Mouse (Mus musculus) thymus, postnatal 4 days (tissue): ENCODE data around the gene Fcnb.

Experiments
- DNase-seq: peaks from one replicate; pipeline ENCODE4 v3.0.0; 2021

Fcnb gene

GRCm38 (mm10) chr2:28084768-28085167 is at the start of gene Fcnb:
Gene Fcnb, minus strand, starts transcription at chr2:28084885.
- DNase-seq, result no peak

- DNase-seq, result no peak
Observed at GRCm38 (mm10) chr2:28133833-28134232, 49.1 kb upstream of the Fcnb start.

- DNase-seq, result no peak
Observed at GRCm38 (mm10) chr2:28132117-28132516, 47.4 kb upstream of the Fcnb start.

- no peak for DNase-seq
Observed at GRCm38 (mm10) chr2:28126763-28127438, 42.2 kb upstream of the Fcnb start.

- DNase-seq, result no peak
Observed at GRCm38 (mm10) chr2:28123910-28124309, 39.2 kb upstream of the Fcnb start.

GRCm38 (mm10) chr2:28121309-28121708 is 36.6 kb upstream of the Fcnb start:
- no peak for DNase-seq

- DNase-seq, result no peak
Observed at GRCm38 (mm10) chr2:28120342-28120741, 35.7 kb upstream of the Fcnb start.

- DNase-seq, result no peak
Observed at GRCm38 (mm10) chr2:28118518-28119116, 33.9 kb upstream of the Fcnb start.

- no peak for DNase-seq
Observed at GRCm38 (mm10) chr2:28117490-28118308, 33.0 kb upstream of the Fcnb start.

- no peak for DNase-seq
Observed at GRCm38 (mm10) chr2:28108763-28109162, 24.1 kb upstream of the Fcnb start.

GRCm38 (mm10) chr2:28106002-28106401 is 21.3 kb upstream of the Fcnb start:
- DNase-seq, result peak; percentile 11

GRCm38 (mm10) chr2:28103653-28104052 is 19.0 kb upstream of the Fcnb start:
- DNase-seq, result peak; percentile 10

- no peak for DNase-seq
Observed at GRCm38 (mm10) chr2:28101892-28102291, 17.2 kb upstream of the Fcnb start.

GRCm38 (mm10) chr2:28100796-28101483 is 16.3 kb upstream of the Fcnb start:
- DNase-seq, result no peak

- no peak for DNase-seq
Observed at GRCm38 (mm10) chr2:28098547-28099505, 14.1 kb upstream of the Fcnb start.

- DNase-seq, result no peak
Observed at GRCm38 (mm10) chr2:28096751-28097309, 12.1 kb upstream of the Fcnb start.

- no peak for DNase-seq
Observed at GRCm38 (mm10) chr2:28092099-28092498, 7.4 kb upstream of the Fcnb start.

- no peak for DNase-seq
Observed at GRCm38 (mm10) chr2:28091042-28091441, 6.4 kb upstream of the Fcnb start.

GRCm38 (mm10) chr2:28090299-28091008 is 5.8 kb upstream of the Fcnb start:
- DNase-seq, result no peak

GRCm38 (mm10) chr2:28089095-28089494 is 4.4 kb upstream of the Fcnb start:
- no peak for DNase-seq

- DNase-seq, result peak; percentile 21
Observed at GRCm38 (mm10) chr2:28086112-28086511, 1.4 kb upstream of the Fcnb start.
